12 mouse cellular contexts compared by ENCODE assay signal in genomic region chr5:142438380-142438938, GRCm38 (mm10). TPM values are rescaled to one million over a fixed set of nuclear protein-coding genes. Genes with fewer than 3 reads are reported as not detected.
DNase-seq lines count a peak whose midpoint lies in the region; ATAC-seq lines count a peak whose summit lies in the region.
"Had no signal": no experiment of that assay in that cellular context is flagged by ENCODE, and none has a peak within 500 bp of the region (broad histone marks: within the 10 kb centered on the region; RNA-seq: fewer than 3 reads in every experiment).

No protein-coding gene starts in this region.

- peaks cover 48% of the 10 kb centered on the region for H3K4me1 ChIP-seq in kidney, embryonic 16.5 days (ENCODE audit: insufficient read depth, low read length)
- peaks cover 55% of the 10 kb centered on the region for H3K4me1 ChIP-seq in midbrain, embryonic 10.5 days
- H3K4me1 ChIP-seq in midbrain, embryonic 15.5 days, result peaks cover 26% of the 10 kb centered on the region
- H3K4me1 ChIP-seq in stomach, embryonic 16.5 days (ENCODE audit: control insufficient read depth, insufficient read depth, low read length), result peaks cover 43% of the 10 kb centered on the region

- ATAC-seq in kidney, embryonic 16.5 days (ENCODE audit: low FRiP score, low TSS enrichment), result no peak
- ATAC-seq in midbrain, embryonic 15.5 days (replicated peaks), result no peak
- ATAC-seq in stomach, embryonic 16.5 days (ENCODE audit: insufficient read depth, low FRiP score), result no peak
- ATAC-seq: inflammation-experienced regulatory T-cells, adult 6 months had no signal

- DNase-seq in frontal cortex, adult 2 months (ENCODE audit: extremely low spot score in 1 of 2, low spot score in 1 of 2), result peak; percentile 55 to 72
- no peak for DNase-seq in frontal cortex, postnatal 14 days (ENCODE audit: low spot score in 2 of 2)
- no peak for DNase-seq in kidney, adult 18-20 months
- no peak for DNase-seq in midbrain, embryonic 10.5 days (ENCODE audit: low spot score)
- no peak for DNase-seq in testis, postnatal 14 days (ENCODE audit: low spot score)
- DNase-seq: cerebellum, adult 2 months; gastrocnemius, postnatal 10 days; lung, adult 2 months had no signal

- WGBS in kidney, embryonic 16.5 days, result 82% methylated on average over 16 of the region's 16 CpGs
- 92% methylated on average over 16 of the region's 16 CpGs for WGBS in midbrain, embryonic 10.5 days
- 92% methylated on average over 16 of the region's 16 CpGs for WGBS in midbrain, embryonic 15.5 days
- WGBS in stomach, embryonic 16.5 days, result 90% methylated on average over 16 of the region's 16 CpGs

- H3K9me3 ChIP-seq in kidney, embryonic 16.5 days (ENCODE audit: low read length), result no peaks in the 10 kb centered on the region
- no peaks in the 10 kb centered on the region for H3K9me3 ChIP-seq in midbrain, embryonic 10.5 days (replicated peaks)
- no peaks in the 10 kb centered on the region for H3K9me3 ChIP-seq in midbrain, embryonic 15.5 days
- no peaks in the 10 kb centered on the region for H3K9me3 ChIP-seq in stomach, embryonic 16.5 days (replicated peaks; ENCODE audit: control insufficient read depth, low read length)

- no peak overlapping the region for H3K4me3 ChIP-seq in kidney, embryonic 16.5 days (ENCODE audit: low read length)
- no peak overlapping the region for H3K4me3 ChIP-seq in midbrain, embryonic 10.5 days
- H3K4me3 ChIP-seq in midbrain, embryonic 15.5 days, result no peak overlapping the region
- no peak overlapping the region for H3K4me3 ChIP-seq in stomach, embryonic 16.5 days (replicated peaks; ENCODE audit: low read length)

- H3K4me2 ChIP-seq in kidney, embryonic 16.5 days (replicated peaks; ENCODE audit: low read depth, low read length), result no peak overlapping the region
- no peak overlapping the region for H3K4me2 ChIP-seq in midbrain, embryonic 15.5 days
- H3K4me2 ChIP-seq in stomach, embryonic 16.5 days (ENCODE audit: low read depth, low read length), result no peak overlapping the region

- 0 out of 2 replicates have a peak overlapping the region, but pooled peaks have one; percentile 6 for H3K9ac ChIP-seq in kidney, embryonic 16.5 days (replicated peaks; ENCODE audit: low read length)
- H3K9ac ChIP-seq in midbrain, embryonic 15.5 days, result no peak overlapping the region
- no peak overlapping the region for H3K9ac ChIP-seq in stomach, embryonic 16.5 days (ENCODE audit: low read length)

- H3K27me3 ChIP-seq in kidney, embryonic 16.5 days (ENCODE audit: insufficient read depth, low read length), result no peaks in the 10 kb centered on the region
- H3K27me3 ChIP-seq in midbrain, embryonic 10.5 days (ENCODE audit: low read depth, poor library complexity, severe bottlenecking), result no peaks in the 10 kb centered on the region
- no peaks in the 10 kb centered on the region for H3K27me3 ChIP-seq in midbrain, embryonic 15.5 days (replicated peaks)
- H3K27me3 ChIP-seq in stomach, embryonic 16.5 days (ENCODE audit: control insufficient read depth, insufficient read depth, low read length), result no peaks in the 10 kb centered on the region

- H3K36me3 ChIP-seq in kidney, embryonic 16.5 days (ENCODE audit: insufficient read depth, low read length), result peaks cover 16% of the 10 kb centered on the region
- H3K36me3 ChIP-seq in midbrain, embryonic 10.5 days, result peaks cover 50% of the 10 kb centered on the region
- H3K36me3 ChIP-seq in midbrain, embryonic 15.5 days (replicated peaks), result peaks cover 14% of the 10 kb centered on the region
- H3K36me3 ChIP-seq in stomach, embryonic 16.5 days (ENCODE audit: control insufficient read depth, insufficient read depth, low read length), result peaks cover 13% of the 10 kb centered on the region; the same call in 1 of the 2 replicates

- H3K27ac ChIP-seq in kidney, embryonic 16.5 days (ENCODE audit: low read length), result no peak overlapping the region
- peak overlapping the region; percentile 86 for H3K27ac ChIP-seq in midbrain, embryonic 10.5 days (replicated peaks)
- no peak overlapping the region for H3K27ac ChIP-seq in midbrain, embryonic 15.5 days
- H3K27ac ChIP-seq in stomach, embryonic 16.5 days (ENCODE audit: low read length), result 0 out of 2 replicates have a peak overlapping the region, but pooled peaks have one; percentile 3

RNA-seq across cellular contexts. Expression of gene Ap5z1, which starts 25.3 kb away (rescaled TPM):
- 30.7 and 30.8 TPM in 2 replicates for polyA plus RNA-seq in frontal cortex, adult 2 months (2012; rRNA removed)
- polyA plus RNA-seq in kidney, embryonic 16.5 days (2015; fragmentation: Nextera tagmentation; extraction: Ambion mirVana), result 13.2 and 13.8 TPM in 2 replicates
- 12.3 and 14.6 TPM in 2 replicates for polyA plus RNA-seq in midbrain, embryonic 10.5 days (2016; fragmentation: Nextera tagmentation; extraction: Ambion mirVana)
- 13.7 and 14.2 TPM in 2 replicates for polyA plus RNA-seq in midbrain, embryonic 15.5 days (2015; fragmentation: Nextera tagmentation; extraction: Ambion mirVana)
- 9.5 and 10.4 TPM in 2 replicates for polyA plus RNA-seq in stomach, embryonic 16.5 days (2015; fragmentation: Nextera tagmentation; extraction: Ambion mirVana)

RNA-seq across cellular contexts. Expression of gene Foxk1, which starts 37.2 kb away (rescaled TPM):
- polyA plus RNA-seq in frontal cortex, adult 2 months (2012; rRNA removed), result 19.1 and 19.2 TPM in 2 replicates
- 3.6 and 4.4 TPM in 2 replicates for polyA plus RNA-seq in kidney, embryonic 16.5 days (2015; fragmentation: Nextera tagmentation; extraction: Ambion mirVana)
- polyA plus RNA-seq in midbrain, embryonic 10.5 days (2016; fragmentation: Nextera tagmentation; extraction: Ambion mirVana), result 3.7 and 5.3 TPM in 2 replicates
- 6.9 and 8.1 TPM in 2 replicates for polyA plus RNA-seq in midbrain, embryonic 15.5 days (2015; fragmentation: Nextera tagmentation; extraction: Ambion mirVana)
- polyA plus RNA-seq in stomach, embryonic 16.5 days (2015; fragmentation: Nextera tagmentation; extraction: Ambion mirVana), result 3.5 and 3.7 TPM in 2 replicates

Comparison
In these comparisons a context has a peak if more than half of its experiments do, and no peak if none do; other contexts are left out.
1. DNase-seq: peak in frontal cortex, adult 2 months (2 of 2); none in frontal cortex, postnatal 14 days (0 of 2), kidney, adult 18-20 months (single experiment), midbrain, embryonic 10.5 days (single experiment) and testis, postnatal 14 days (single experiment).
2. H3K27ac ChIP-seq: peak in midbrain, embryonic 10.5 days (single experiment) and stomach, embryonic 16.5 days (single experiment); none in kidney, embryonic 16.5 days (single experiment) and midbrain, embryonic 15.5 days (single experiment).